Mouse (Mus musculus): ENCODE results near the gene Lrguk.

The Lrguk gene

GRCm38 (mm10) chr6:34148021-34148420 is 118.8 kb downstream of the Lrguk start:
- no peak for DNase-seq (ENCODE audit: low spot score)

- no peak for DNase-seq (ENCODE audit: low spot score)
Measured at GRCm38 (mm10) chr6:34148639-34149038, 119.4 kb downstream of the Lrguk start.

GRCm38 (mm10) chr6:34149066-34149465 is 119.8 kb downstream of the Lrguk start:
- DNase-seq (ENCODE audit: low spot score): no peak

- no peak for DNase-seq (ENCODE audit: low spot score)
Measured at GRCm38 (mm10) chr6:34149821-34150220, 120.6 kb downstream of the Lrguk start.

- DNase-seq (ENCODE audit: low spot score): no peak
Measured at GRCm38 (mm10) chr6:34153069-34154052, 124.1 kb downstream of the Lrguk start.

- DNase-seq (ENCODE audit: low spot score): no peak
Measured at GRCm38 (mm10) chr6:34154202-34154601, 125.0 kb downstream of the Lrguk start.

GRCm38 (mm10) chr6:34155137-34155804 is 126.0 kb downstream of the Lrguk start:
- no peak for DNase-seq (ENCODE audit: low spot score)

GRCm38 (mm10) chr6:34156057-34156456 is 126.8 kb downstream of the Lrguk start:
- DNase-seq (ENCODE audit: low spot score): no peak

- DNase-seq (ENCODE audit: low spot score): no peak
Measured at GRCm38 (mm10) chr6:34156841-34157748, 127.8 kb downstream of the Lrguk start.

- no peak for DNase-seq (ENCODE audit: low spot score)
Measured at GRCm38 (mm10) chr6:34159998-34160815, 131.0 kb downstream of the Lrguk start.

- no peak for DNase-seq (ENCODE audit: low spot score)
Measured at GRCm38 (mm10) chr6:34160816-34161310, 131.6 kb downstream of the Lrguk start.

GRCm38 (mm10) chr6:34161511-34161910 is 132.3 kb downstream of the Lrguk start:
- DNase-seq (ENCODE audit: low spot score): no peak

GRCm38 (mm10) chr6:34162607-34163006 is 133.4 kb downstream of the Lrguk start:
- DNase-seq (ENCODE audit: low spot score): no peak

GRCm38 (mm10) chr6:34163014-34163413 is 133.8 kb downstream of the Lrguk start:
- no peak for DNase-seq (ENCODE audit: low spot score)

GRCm38 (mm10) chr6:34168834-34169233 is 139.6 kb downstream of the Lrguk start:
- no peak for DNase-seq (ENCODE audit: low spot score)

GRCm38 (mm10) chr6:34170844-34171494 is 141.7 kb downstream of the Lrguk start:
- DNase-seq (ENCODE audit: low spot score): no peak

GRCm38 (mm10) chr6:34171748-34172457 is 142.7 kb downstream of the Lrguk start:
- no peak for DNase-seq (ENCODE audit: low spot score)

GRCm38 (mm10) chr6:34173251-34173650 is 144.0 kb downstream of the Lrguk start:
- DNase-seq (ENCODE audit: low spot score): no peak

GRCm38 (mm10) chr6:34174715-34175114 is 145.5 kb downstream of the Lrguk start:
- DNase-seq (ENCODE audit: low spot score): no peak
